ENCODE assay signal across 9 mouse cellular contexts in genomic region chr6:92034713-92035112, GRCm38 (mm10). TPM values are rescaled to one million over a fixed set of nuclear protein-coding genes. Genes with fewer than 3 reads are reported as not detected.
DNase-seq lines count a peak whose midpoint lies in the region; ATAC-seq lines count a peak whose summit lies in the region.
"Had no signal": no experiment of that assay in that cellular context is flagged by ENCODE, and none has a peak within 500 bp of the region (broad histone marks: within the 10 kb centered on the region; RNA-seq: fewer than 3 reads in every experiment).

No protein-coding gene starts in this region.

- ATAC-seq in heart, embryonic 11.5 days (replicated peaks; ENCODE audit: insufficient number of reproducible peaks, low FRiP score, low TSS enrichment): 0 out of 2 replicates have a peak, but pooled peaks have one; percentile 47
- ATAC-seq in kidney, embryonic 14.5 days (ENCODE audit: low FRiP score, low TSS enrichment): peak; percentile 63
- no peak for ATAC-seq in hindbrain, embryonic 13.5 days (ENCODE audit: low FRiP score)
- ATAC-seq: forebrain, embryonic 16.5 days had no signal

- WGBS in heart, embryonic 11.5 days (ENCODE audit: insufficient replicate concordance): 14% methylated on average over 6 of the region's 6 CpGs
- 20% methylated on average over 6 of the region's 6 CpGs for WGBS in kidney, embryonic 14.5 days
- WGBS in hindbrain, embryonic 13.5 days: 71% methylated on average over 6 of the region's 6 CpGs

- H3K9me3 ChIP-seq in heart, embryonic 11.5 days (replicated peaks; ENCODE audit: control insufficient read depth, low read length): no peaks in the 10 kb centered on the region
- no peaks in the 10 kb centered on the region for H3K9me3 ChIP-seq in kidney, embryonic 14.5 days (ENCODE audit: control insufficient read depth, low read length)
- H3K9me3 ChIP-seq in hindbrain, embryonic 13.5 days: no peaks in the 10 kb centered on the region

- no peaks in the 10 kb centered on the region for H3K36me3 ChIP-seq in heart, embryonic 11.5 days (ENCODE audit: control insufficient read depth, insufficient read depth, low read length)
- no peaks in the 10 kb centered on the region for H3K36me3 ChIP-seq in kidney, embryonic 14.5 days (ENCODE audit: control insufficient read depth, insufficient read depth, low read length)
- H3K36me3 ChIP-seq in hindbrain, embryonic 13.5 days: 0 out of 2 replicates have a peak, but pooled peaks cover 4% of the 10 kb centered on the region

- H3K9ac ChIP-seq in heart, embryonic 11.5 days (ENCODE audit: low read depth, low read length): no peak overlapping the region
- no peak overlapping the region for H3K9ac ChIP-seq in kidney, embryonic 14.5 days (ENCODE audit: low read depth, low read length)
- no peak overlapping the region for H3K9ac ChIP-seq in hindbrain, embryonic 13.5 days

- H3K4me2 ChIP-seq in heart, embryonic 11.5 days: no peak overlapping the region
- H3K4me2 ChIP-seq in kidney, embryonic 14.5 days (replicated peaks; ENCODE audit: low read depth, low read length): no peak overlapping the region
- no peak overlapping the region for H3K4me2 ChIP-seq in hindbrain, embryonic 13.5 days

- no peak overlapping the region for H3K4me3 ChIP-seq in heart, embryonic 11.5 days (ENCODE audit: low read depth, low read length)
- no peak overlapping the region for H3K4me3 ChIP-seq in kidney, embryonic 14.5 days (ENCODE audit: low read length)
- no peak overlapping the region for H3K4me3 ChIP-seq in hindbrain, embryonic 13.5 days

- H3K4me1 ChIP-seq in heart, embryonic 11.5 days (ENCODE audit: control insufficient read depth, insufficient read depth, low read length): peaks cover 21% of the 10 kb centered on the region
- H3K4me1 ChIP-seq in kidney, embryonic 14.5 days (ENCODE audit: control insufficient read depth, insufficient read depth, low read length): peaks cover 9% of the 10 kb centered on the region
- peaks cover 5% of the 10 kb centered on the region; the same call in 1 of the 2 replicates for H3K4me1 ChIP-seq in hindbrain, embryonic 13.5 days (replicated peaks)

- no peaks in the 10 kb centered on the region for H3K27me3 ChIP-seq in heart, embryonic 11.5 days (ENCODE audit: control insufficient read depth, insufficient read depth, low read length)
- no peaks in the 10 kb centered on the region for H3K27me3 ChIP-seq in kidney, embryonic 14.5 days (ENCODE audit: control insufficient read depth, insufficient read depth, low read length)
- no peaks in the 10 kb centered on the region for H3K27me3 ChIP-seq in hindbrain, embryonic 13.5 days

- peak; percentile 23 to 34 for DNase-seq in gastrocnemius, adult 8-10 months (ENCODE audit: low spot score in 2 of 2)
- no peak for DNase-seq in gastrocnemius, postnatal 14 days
- DNase-seq in lung, postnatal 14 days: peak; percentile 77
- DNase-seq in cerebellum, adult 11 months: no peak
- no peak for DNase-seq in layer of hippocampus, adult 18-20 months (ENCODE audit: low spot score in 2 of 2)

- no peak overlapping the region for H3K27ac ChIP-seq in heart, embryonic 11.5 days (ENCODE audit: low read depth, low read length)
- H3K27ac ChIP-seq in kidney, embryonic 14.5 days (ENCODE audit: low read depth, low read length): no peak overlapping the region
- H3K27ac ChIP-seq in hindbrain, embryonic 13.5 days: no peak overlapping the region

- intact Hi-C loops in gastrocnemius, postnatal 14 days (cut with DNase I; ENCODE audit: low total_unique reads): no loop called here

RNA-seq across cellular contexts. Expression of gene Fgd5, which starts 56.0 kb away (rescaled TPM):
- 1 to 10 TPM; 6.4 to 8.4 (median 7.4) TPM for total RNA-seq in gastrocnemius, adult 8-10 months (2022)
- total RNA-seq in gastrocnemius, postnatal 14 days (2021): 10 to 100 TPM; 15.5 to 15.8 TPM
- 9.1 and 10.2 TPM in 2 replicates for polyA plus RNA-seq in heart, embryonic 11.5 days (2014; fragmentation: Nextera tagmentation; extraction: Ambion mirVana)
- polyA plus RNA-seq in kidney, embryonic 14.5 days (2014; fragmentation: Nextera tagmentation; extraction: Ambion mirVana): 9.7 and 14.0 TPM in 2 replicates
- polyA plus RNA-seq in hindbrain, embryonic 13.5 days (2015; fragmentation: Nextera tagmentation; extraction: Ambion mirVana): 18.2 and 18.9 TPM in 2 replicates
- total RNA-seq in layer of hippocampus, adult 18-20 months (2021): 1 to 10 TPM; 4.4 to 4.7 TPM

RNA-seq across cellular contexts. Expression of gene Nr2c2, which starts 56.5 kb away (rescaled TPM):
- total RNA-seq in gastrocnemius, adult 8-10 months (2022): 10 to 100 TPM; 20.7 to 26.5 (median 25.0) TPM
- total RNA-seq in gastrocnemius, postnatal 14 days (2021): 10 to 100 TPM; 20.4 to 24.0 TPM
- polyA plus RNA-seq in heart, embryonic 11.5 days (2014; fragmentation: Nextera tagmentation; extraction: Ambion mirVana): 16.4 and 16.9 TPM in 2 replicates
- 19.4 and 25.4 TPM in 2 replicates for polyA plus RNA-seq in kidney, embryonic 14.5 days (2014; fragmentation: Nextera tagmentation; extraction: Ambion mirVana)
- polyA plus RNA-seq in hindbrain, embryonic 13.5 days (2015; fragmentation: Nextera tagmentation; extraction: Ambion mirVana): 22.9 and 23.7 TPM in 2 replicates
- total RNA-seq in layer of hippocampus, adult 18-20 months (2021): 10 to 100 TPM; 82.1 to 88.0 TPM

Comparison
In these comparisons a context has a peak if more than half of its experiments do, and no peak if none do; other contexts are left out.
1. DNase-seq: peak in gastrocnemius, adult 8-10 months (2 of 2) and lung, postnatal 14 days (single experiment); none in gastrocnemius, postnatal 14 days (single experiment), cerebellum, adult 11 months (single experiment) and layer of hippocampus, adult 18-20 months (0 of 2).